Mouse (Mus musculus) heart, adult 2 months (tissue): ENCODE data around the gene Gtf2h5.

ENCODE experiments used
- CTCF ChIP-seq: fragments of 200-600 bp; IDR thresholded peaks from 2 replicates; pipeline ENCODE4 v1.8.1; 2022; ENCODE audit warnings: antibody characterized with exemption, mild to moderate bottlenecking, moderate library complexity
- EP300 ChIP-seq: fragments of 200-500 bp; IDR thresholded peaks from 2 replicates; pipeline ENCODE4 v1.6.1; 2011; ENCODE audit warnings: low read depth, low read length, control low read depth; ENCODE audit not compliant: insufficient read depth
- POLR2A ChIP-seq: fragments of 200-500 bp; IDR thresholded peaks from 2 replicates; pipeline ENCODE4 v1.6.1; 2011; ENCODE audit warnings: mild to moderate bottlenecking, low read depth, low read length, control low read depth; ENCODE audit not compliant: insufficient read depth

DNA sequence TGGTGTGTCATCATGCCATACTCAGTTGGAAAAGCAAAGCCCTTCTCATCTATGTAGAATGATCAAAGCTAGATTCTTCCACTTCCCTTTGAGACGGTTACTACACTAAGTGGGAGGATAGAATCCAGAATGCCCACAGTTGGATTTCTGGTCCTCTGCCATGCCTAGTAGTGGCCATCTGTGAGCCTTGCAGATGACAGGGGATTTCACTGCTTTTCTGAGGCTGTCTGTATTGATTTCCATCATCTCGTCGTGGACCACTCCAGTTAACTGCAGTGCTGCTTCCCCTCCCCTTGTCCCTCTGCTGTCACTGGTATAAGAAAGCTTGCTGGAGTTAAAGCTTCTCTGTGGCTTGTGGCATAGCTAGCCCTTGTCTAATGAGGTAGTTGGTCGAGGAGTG is 49.8 kb downstream of the Gtf2h5 start:
- TF ChIP-seq CTCF (no peak), EP300 (no peak), POLR2A (no peak)
